Mouse (Mus musculus) bone marrow macrophage, adult 2 months (primary cell): ENCODE measurements around the gene Rab5b.

Experiments used
- CTCF ChIP-seq: IDR thresholded peaks from 2 replicates; pipeline ENCODE4 v1.5.1; 2012; ENCODE audit warnings: low read depth, mild to moderate bottlenecking, low read length, moderate library complexity
- POLR2A ChIP-seq: IDR thresholded peaks from 2 replicates; pipeline ENCODE4 v1.6.1; 2012; ENCODE audit warnings: mild to moderate bottlenecking, low read depth, low read length, borderline replicate concordance

DNA sequence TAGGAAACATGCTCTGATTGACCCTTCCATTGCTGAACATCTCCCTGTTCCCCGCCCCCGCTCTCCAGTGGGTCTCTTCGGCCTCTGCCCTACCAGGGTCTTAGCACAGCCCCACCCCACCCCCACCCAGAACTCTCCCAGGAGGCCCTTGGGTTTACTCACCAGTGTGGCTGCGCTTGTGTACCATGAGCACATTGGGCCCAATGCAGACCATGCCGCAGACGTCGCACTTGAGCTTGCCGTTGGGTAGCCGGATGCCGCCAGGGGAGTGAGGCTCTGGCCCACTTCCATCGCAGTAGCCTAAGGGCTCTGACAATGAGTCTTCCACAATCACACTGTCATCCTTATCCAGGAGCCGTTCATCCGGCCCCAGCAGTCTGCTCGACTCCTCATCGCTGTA, 55.2 kb downstream of the Rab5b start:
- no peak for TF ChIP-seq CTCF
- TF ChIP-seq POLR2A = no peak
